Mouse (Mus musculus) embryonic fibroblast, embryonic 13.5 days (primary cell): Measurements from ENCODE around the gene 4933402N03Rik. TPM values are rescaled to one million over a fixed set of nuclear protein-coding genes. Genes with fewer than 3 reads are reported as not detected.
A peak's percentile ranks its signal among the peaks of the same experiment; 100 is the strongest.

Experiments used
- H3K27ac ChIP-seq: 2 replicates; pipeline ENCODE4 v1.5.1; 2012; ENCODE audit warnings: low read length, control low read depth, inconsistent platforms; ENCODE audit not compliant: insufficient read depth
- H3K4me1 ChIP-seq: 2 replicates; pipeline ENCODE4 v1.6.1; 2011; ENCODE audit warnings: low read length; ENCODE audit not compliant: control insufficient read depth, insufficient read depth
- H3K4me3 ChIP-seq: 2 replicates; pipeline ENCODE4 v1.5.1; 2011; ENCODE audit warnings: mild to moderate bottlenecking, control low read depth, low read length; ENCODE audit not compliant: insufficient read depth
- CTCF ChIP-seq: IDR thresholded peaks from 2 replicates; pipeline ENCODE4 v1.5.1; 2011; ENCODE audit warnings: mild to moderate bottlenecking, control low read depth, low read length, moderate library complexity, borderline replicate concordance; ENCODE audit not compliant: insufficient read depth
- POLR2A ChIP-seq: IDR thresholded peaks from 2 replicates; pipeline ENCODE4 v1.6.1; 2011; ENCODE audit warnings: low read depth, mild to moderate bottlenecking, control low read depth, low read length, moderate library complexity
- polyA plus RNA-seq: library from polyadenylated mRNA; stranded (reverse); fragments of >200 nt; gene quantifications from 2 replicates; pipeline ENCODE4 v1.2.4, GENCODE M21; 2011; ENCODE audit warnings: low read depth; ENCODE audit not compliant: missing spikeins, insufficient read length

The 4933402N03Rik gene
- polyA plus RNA-seq, 1 experiment = not detected

DNA sequence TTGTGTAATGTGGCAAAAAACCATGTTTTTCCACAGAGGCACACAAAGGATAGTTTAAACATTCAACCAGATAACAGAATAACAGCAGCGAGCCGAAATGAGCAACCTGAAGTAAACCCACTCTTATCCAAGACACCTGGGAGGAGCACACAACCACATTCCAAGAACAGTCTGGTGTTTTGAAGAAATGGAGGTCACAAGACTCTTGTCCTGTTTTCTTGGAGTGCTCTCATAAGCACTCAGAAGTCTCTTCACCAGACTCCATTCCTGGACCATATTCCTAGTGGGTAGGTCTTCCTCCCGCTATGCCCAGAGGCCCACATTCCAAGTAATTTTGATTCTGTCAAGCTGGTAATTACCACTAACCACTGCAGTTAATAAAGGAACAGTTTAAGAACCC is 4.1 kb upstream of the 4933402N03Rik start:
- TF ChIP-seq CTCF (no peak), POLR2A (no peak)
- H3K27ac ChIP-seq = no peak overlapping the region
- no peaks in the 10 kb centered on the region for H3K4me1 ChIP-seq
- no peak overlapping the region for H3K4me3 ChIP-seq

DNA sequence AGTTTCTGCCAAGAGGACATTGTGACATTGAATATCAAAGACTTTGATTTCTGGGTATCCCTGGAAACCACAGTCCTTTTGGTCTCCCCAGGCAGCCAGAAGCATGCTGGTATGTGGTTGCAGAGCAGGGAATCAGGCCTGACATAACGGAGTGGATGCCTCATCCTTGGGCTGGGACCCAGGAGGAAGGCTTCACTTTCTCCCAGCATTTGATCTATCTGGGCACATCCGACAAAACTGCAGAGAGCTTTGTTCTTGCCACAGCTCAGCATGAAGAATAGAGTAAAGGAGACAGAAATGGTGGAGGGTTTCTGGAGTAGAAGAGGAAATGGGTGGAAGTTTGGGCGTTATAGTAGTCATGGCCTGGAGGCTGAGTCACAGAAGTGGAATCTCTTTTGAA is 12.9 kb downstream of the 4933402N03Rik start:
- Histone ChIP-seq H3K27ac (no peak overlapping the region), H3K4me1 (0 out of 2 replicates have a peak, but pooled peaks cover 3% of the 10 kb centered on the region), H3K4me3 (no peak overlapping the region)
- no peak for TF ChIP-seq POLR2A
- no peak for TF ChIP-seq CTCF

DNA sequence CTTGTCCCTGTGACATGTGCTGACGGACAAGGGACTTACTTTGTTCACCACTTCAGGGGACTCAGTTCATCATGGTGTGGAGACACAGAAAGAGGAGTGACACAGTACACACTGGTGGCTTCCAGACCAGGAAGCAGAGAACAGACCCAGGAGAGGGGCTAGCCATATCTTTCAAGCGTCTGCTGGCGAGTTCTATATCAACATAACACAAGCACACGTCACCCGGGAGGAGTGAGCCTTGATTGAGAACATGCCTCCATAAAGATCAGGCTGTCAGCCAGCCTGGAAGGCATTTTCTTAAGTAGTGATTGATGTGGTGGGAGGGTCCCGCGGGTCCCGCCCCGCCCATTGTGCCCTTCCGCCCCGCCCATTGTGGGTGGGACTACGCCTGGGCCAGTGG is 16.1 kb downstream of the 4933402N03Rik start:
- TF ChIP-seq CTCF (no peak), POLR2A (no peak)
- 0 out of 2 replicates have a peak, but pooled peaks cover 3% of the 10 kb centered on the region for H3K4me1 ChIP-seq
- H3K4me3 ChIP-seq = no peak overlapping the region
- H3K27ac ChIP-seq = no peak overlapping the region

DNA sequence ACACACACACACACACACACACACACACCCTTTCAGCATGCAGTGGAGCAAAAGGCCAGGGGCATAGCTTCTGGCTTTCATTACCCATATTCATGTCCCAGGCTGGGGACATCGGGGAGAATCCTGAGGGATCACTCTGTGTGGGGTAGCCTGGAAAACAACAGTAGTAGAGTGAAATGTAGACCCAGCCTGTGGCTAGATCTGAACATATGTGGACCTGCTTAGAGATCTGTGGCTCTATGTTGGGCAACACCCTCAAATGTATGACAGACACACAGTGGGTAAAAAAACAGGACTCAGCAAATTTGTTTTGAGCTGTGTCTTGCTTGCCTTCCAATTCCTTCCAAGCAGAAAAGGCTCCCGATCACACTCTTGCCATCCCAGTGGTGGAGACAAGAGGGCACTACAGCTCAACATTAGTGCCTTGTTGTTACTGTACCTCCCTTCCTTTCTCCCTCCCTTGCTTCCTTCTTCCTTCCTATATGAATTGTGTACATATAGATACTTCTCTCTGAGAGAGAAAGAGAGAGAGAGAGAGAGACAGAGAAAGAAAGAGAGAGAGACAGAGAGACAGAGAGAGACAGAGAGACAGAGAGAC is 23.8 kb downstream of the 4933402N03Rik start:
- no peaks in the 10 kb centered on the region for H3K4me1 ChIP-seq
- H3K4me3 ChIP-seq = no peak overlapping the region
- TF ChIP-seq POLR2A (no peak), CTCF (no peak)
- H3K27ac ChIP-seq = no peak overlapping the region

DNA sequence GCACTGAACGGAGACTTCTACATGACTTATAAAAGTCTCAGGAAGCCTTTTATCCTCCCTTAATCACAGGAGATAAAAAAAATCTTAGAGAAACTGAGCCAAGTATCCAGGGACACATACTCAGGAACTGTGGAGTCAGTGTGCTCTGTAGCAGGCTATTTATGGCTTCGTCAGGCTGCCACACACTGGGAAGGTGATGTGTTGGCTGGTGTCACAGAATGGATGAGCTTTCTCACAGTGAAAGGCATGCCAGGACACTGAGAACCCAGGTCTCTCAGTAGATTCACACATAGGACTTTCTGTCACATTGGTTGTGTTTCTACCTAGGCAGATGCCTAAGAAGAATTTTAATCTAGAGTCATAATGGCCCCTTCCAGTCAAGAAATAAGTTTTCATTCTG is 31.7 kb downstream of the 4933402N03Rik start:
- no peaks in the 10 kb centered on the region for H3K4me1 ChIP-seq

DNA sequence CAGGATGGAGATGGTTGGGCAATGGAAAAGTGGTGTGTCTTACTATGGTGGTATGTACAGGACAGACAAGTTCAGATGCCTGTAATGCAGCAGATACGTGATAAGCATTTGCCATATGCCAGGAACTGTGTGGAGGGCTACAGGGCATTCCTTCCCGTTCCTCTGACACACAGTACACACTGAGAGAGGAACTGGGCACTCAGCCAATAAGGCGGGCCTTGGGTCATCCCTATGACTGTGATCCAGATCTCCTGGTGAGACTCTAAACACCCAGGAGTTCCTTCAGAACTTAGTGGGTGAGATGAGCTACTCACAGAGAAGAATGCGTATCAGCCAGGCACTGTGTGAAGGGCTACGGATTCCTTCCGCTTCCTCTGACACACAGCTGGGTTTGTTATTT is 32.4 kb downstream of the 4933402N03Rik start:
- Histone ChIP-seq H3K4me1 (no peaks in the 10 kb centered on the region), H3K4me3 (no peak overlapping the region), H3K27ac (no peak overlapping the region)
- TF ChIP-seq CTCF (no peak), POLR2A (no peak)

More for the DNA sequence above, 31.7 kb downstream of the 4933402N03Rik start:
- Histone ChIP-seq H3K4me3 (no peak overlapping the region), H3K27ac (no peak overlapping the region)
- TF ChIP-seq CTCF (no peak), POLR2A (no peak)

DNA sequence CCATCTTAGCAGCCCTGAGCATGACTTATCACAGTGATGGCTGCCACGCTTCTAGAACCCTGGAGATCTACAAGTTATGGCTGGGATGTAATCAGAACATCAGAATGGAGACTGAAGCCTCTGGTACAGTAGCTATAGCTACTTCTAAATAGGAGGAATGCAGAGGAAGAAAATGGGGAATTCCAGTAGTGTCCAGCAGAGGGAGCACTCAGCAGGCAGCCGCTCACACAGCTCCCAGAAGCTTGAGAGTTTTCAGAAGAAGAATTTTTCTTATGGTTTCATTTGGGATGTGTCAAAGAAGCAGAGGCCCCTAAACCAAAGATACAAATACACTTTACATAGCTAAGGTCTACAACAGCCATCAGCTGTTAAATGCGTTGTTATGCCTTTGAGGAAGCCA is 33.6 kb downstream of the 4933402N03Rik start:
- Histone ChIP-seq H3K27ac (no peak overlapping the region), H3K4me3 (no peak overlapping the region), H3K4me1 (no peaks in the 10 kb centered on the region)
- TF ChIP-seq CTCF (peak; percentile 42; the same call in 1 of the 2 replicates), POLR2A (no peak)

Other genes with a start within 250 kb of the 4933402N03Rik start
- gene Htra1, start 210.2 kb downstream of the 4933402N03Rik start, polyA plus RNA-seq = 195 and 242 TPM in 2 replicates
- gene Dmbt1, start 114.3 kb downstream of the 4933402N03Rik start, polyA plus RNA-seq = not detected in 2 replicates
- gene 5430419D17Rik, start 28.1 kb upstream of the 4933402N03Rik start, polyA plus RNA-seq = not detected in 2 replicates
- not detected in 2 replicates for gene Cuzd1, start 176.0 kb upstream of the 4933402N03Rik start, polyA plus RNA-seq
- not detected in 2 replicates for gene Fam24b, start 183.2 kb upstream of the 4933402N03Rik start, polyA plus RNA-seq
- gene Fam24a, start 187.6 kb upstream of the 4933402N03Rik start, polyA plus RNA-seq = not detected in 2 replicates
- gene 2310057M21Rik, start 216.4 kb upstream of the 4933402N03Rik start, polyA plus RNA-seq = 20.2 and 21.2 TPM in 2 replicates
- gene Pstk, start 224.8 kb upstream of the 4933402N03Rik start, polyA plus RNA-seq = 41.4 and 44.2 TPM in 2 replicates